Mouse (Mus musculus) ovary, postnatal 14 days (tissue): Measurements from ENCODE around the gene Esrra.

ENCODE experiments used
- DNase-seq: peaks from one replicate; pipeline ENCODE4 v3.0.0; 2022; ENCODE audit warnings: low spot score

Esrra gene

DNA sequence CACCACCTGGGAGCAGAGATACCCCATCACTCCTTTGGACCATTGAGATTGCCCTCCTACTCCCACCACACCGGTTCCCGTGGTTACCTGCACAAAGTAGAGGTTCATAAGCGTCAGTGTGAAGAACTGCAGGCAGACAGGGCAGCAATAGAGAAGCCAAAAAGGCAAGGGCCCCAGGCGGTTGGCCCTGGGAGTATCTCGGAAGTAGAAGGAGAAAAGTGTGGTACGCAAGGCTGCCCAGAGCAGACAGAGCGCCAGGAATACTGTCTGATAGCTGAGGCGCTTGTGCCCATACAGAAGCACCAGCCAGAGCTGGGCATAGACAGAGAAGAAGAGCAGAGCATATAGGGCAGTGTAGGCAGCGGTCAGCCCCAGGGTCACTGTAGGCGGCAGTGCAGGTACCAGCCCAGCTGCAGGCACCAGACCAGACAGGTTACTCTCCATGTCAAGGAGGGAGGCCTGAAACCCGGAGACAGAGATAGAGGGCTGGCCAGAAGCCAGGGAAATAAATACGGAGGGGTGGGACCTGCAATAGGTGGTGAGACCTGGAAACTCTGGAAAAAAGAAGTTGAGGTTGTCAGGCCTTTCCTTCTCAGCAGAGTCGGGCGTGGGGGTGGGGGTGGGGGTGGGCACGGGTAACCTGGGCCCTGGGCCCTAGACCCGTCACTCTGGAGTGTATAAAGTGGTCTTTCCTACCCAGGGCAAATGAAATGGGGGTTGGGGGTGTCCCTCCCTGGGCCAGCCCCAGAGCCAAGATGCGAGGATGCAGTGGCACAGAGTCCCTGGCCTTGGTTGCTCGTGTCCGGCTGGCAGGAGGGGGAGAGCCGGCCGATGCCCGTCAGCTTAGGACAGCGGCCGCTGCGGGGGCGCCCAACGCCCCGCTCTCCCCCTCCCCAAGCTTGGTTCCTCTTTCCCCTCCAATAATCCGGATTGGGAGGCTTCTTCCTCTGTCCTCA is 19.1 kb upstream of the Esrra start:
- DNase-seq: no peak

DNA sequence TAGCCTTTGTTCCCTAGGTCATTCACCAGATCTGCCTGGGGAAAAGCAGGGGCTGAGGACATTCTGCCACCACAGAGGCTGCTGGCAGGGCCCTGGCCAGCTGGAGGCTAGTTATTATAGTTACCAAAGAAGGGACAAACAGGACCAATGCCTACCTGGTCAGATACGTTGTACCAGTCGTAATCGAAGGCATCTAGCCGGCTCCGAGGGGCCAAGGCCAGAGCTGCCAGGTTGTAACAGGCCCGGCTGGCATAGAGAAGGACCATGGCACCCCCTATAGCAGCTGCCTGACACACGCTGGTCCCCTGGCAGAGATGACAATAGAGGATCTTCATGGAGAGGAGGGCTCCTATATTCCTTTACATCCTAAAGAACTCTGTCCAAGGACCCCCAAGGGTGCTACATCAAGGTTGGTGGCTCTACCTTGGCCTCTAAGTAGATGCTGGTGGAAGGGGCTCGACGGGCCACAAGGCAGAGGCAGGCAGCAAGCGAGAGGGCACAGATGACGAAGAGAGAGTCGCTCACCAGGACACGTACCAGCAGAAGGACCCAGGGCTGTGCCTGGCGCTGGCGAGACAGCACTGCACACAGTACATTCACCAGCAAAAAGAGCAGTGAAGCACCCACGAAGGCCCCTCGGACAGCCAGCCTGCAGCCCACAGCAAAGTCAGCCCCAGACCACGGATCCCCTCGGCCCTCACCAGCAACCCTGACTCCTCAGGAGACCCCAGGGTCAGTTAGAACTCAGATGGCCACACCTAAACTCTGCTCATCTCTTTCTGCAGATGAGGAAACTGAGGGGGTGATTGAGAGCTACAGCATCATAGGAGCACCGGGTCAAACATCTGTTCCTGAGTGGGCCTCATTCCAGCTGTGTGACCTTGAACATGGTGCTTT is 17.7 kb upstream of the Esrra start:
- no peak for DNase-seq

DNA sequence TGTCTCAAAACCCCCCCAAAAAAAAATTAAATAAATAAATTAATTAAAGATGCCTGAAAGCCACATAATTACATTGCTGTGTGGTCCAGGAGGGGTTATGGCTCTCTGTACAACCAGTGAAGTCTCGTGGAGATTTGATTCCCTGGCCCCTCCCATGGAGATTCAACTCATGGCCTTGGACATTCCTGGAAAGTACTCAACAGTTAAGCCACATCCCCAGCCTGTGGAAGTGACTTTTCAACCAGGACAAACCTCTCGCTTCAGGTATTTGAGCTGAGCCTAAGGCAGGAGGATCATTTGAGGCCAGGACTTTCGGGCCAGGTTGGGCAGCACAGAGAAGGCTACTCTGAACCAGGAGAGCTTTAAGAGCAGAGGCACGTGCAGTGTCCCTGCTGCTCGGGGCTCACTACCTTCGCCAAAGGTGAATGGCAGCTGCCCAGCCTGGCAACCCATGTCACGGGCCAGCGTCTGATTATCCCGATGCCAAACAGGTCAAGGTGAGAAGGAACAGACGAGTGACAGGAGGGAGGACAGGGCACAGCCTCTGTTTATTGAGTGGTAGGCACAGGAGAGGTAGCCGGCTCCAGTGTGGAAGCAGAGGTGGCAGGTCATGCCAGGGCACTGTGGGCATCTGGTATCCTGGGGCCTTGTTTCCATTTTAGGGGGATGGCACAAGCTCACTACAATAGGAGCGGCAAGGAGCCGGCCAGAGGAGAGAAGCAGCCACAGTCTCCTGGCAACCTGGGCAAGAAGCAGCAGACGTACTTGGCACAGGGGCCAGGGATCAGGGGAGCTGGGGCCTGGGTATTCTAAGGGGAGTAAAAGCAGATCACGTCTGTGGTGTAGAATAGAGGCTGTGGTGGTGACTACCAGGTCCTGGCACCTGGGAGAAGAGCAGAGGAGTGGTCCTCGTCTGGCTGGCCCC is 16.2 kb upstream of the Esrra start:
- DNase-seq: no peak

DNA sequence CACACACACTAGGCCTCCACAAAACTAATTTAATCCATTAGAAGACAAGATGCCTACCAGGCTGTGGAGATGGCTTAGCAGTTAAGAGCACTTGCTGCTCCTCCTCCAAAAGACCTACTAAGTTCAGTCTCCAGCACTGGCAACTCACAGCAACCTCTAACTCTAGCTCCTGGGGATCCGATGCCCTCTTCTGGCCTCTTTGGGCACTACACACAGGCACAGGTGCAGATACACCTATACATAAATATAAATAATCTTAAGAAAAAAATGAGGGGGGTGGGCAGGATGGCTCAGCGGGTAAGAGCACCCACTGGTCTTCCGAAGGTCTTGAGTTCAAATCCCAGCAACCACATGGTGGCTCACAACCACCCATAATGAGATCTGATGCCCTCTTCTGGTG is 14.7 kb upstream of the Esrra start:
- no peak for DNase-seq

GRCm38 (mm10) chr19:6934195-6934977 is 12.8 kb upstream of the Esrra start, which contains the start of gene Kcnk4:
Kcnk4 (minus strand) TSS chr19:6934515.
- DNase-seq: no peak

DNA sequence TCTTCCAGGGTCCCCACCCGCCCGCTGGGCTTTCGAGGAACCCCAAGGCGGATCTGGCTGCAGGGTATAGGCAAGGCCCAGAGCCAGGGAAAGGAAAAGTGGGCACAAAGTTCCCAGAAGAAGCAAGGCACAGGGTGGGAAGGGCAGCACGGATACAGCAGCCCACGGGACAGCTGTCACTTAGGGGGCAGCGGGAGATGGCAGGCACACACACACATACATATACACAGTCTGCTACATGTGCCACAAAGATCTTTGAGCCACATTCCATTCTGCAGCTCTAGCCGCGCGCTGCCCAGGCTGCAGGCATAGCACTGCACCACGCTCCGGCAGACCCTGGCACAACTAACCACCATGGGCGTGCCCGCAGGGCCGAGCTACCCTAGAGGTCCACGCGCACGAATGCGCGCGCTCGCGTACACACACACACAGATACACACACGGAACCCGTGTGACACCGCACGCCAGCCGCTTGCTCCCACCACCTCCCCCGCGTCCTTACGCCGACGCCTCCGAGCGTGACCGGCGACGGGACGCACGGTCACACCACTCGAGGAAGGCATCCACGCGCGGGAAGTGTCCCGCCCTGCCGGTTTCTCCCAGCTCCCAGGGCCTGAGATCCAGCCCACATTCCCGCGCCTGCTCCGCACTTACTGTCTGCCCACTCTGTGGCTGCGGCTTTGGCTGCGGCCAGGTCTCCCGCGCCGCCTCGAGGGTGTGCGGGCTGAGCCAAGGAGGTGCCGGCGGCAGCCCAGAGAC is 12.0 kb upstream of the Esrra start:
- no peak for DNase-seq

DNA sequence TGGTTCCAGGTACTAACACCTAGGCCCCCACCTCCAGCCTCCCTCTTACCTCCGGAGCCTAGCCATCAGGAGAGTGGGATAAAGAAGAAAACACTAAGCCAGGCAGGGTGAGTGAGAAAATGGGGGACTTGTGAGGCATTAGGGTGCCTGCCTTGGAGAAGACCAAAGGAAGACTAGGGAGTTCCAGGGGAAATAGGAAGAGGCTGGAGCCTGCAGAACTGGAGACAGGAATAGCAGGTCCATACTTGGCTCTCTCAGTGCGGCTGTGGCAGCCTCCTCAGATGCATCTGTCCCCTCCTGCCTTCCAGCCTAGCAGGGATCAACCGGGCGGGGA is 11.5 kb upstream of the Esrra start:
- DNase-seq: no peak

DNA sequence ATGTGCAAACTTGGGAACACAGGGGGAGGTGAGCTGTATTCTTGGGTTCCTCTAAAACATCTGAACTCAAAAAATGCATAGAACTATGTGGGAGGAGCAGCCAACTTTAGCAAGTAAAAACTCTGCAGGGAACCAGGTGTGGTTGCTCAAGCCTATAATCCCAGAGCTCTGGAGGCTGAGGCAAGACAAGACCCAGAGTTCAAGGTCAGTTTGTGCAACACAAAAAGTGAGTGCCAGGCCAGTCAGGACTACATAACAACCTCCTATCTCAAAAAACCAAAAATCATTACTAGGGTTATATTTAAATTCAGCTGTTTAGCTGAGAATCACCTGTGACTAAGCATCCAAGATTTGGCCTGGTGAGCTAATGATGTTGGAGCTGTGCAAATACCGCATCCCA is 10.4 kb upstream of the Esrra start:
- no peak for DNase-seq

GRCm38 (mm10) chr19:6931002-6931401 is 9.4 kb upstream of the Esrra start:
- DNase-seq: no peak

DNA sequence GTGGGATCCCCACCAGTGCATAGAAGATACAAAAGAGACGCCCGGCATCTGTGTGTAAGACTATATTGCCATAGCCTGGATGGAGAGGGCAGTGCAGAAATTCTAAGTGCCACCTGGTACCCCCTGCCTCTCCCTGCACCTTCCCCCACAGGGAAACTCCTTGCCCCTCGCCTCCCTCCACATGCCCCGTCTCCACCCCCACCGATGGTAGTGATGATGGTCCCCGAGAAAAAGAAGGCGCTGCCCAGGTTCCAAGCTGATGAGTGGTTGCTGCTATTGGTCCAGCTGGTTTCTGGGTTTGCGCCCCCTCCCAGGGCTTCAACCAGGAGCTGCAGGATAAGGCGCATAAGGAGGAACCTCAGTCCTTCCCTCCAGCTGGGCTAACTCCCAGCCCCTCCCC is 6.5 kb upstream of the Esrra start:
- no peak for DNase-seq

- no peak for DNase-seq
Measured at GRCm38 (mm10) chr19:6926559-6927255, 5.1 kb upstream of the Esrra start.

GRCm38 (mm10) chr19:6925611-6926329 is 4.2 kb upstream of the Esrra start:
- no peak for DNase-seq

DNA sequence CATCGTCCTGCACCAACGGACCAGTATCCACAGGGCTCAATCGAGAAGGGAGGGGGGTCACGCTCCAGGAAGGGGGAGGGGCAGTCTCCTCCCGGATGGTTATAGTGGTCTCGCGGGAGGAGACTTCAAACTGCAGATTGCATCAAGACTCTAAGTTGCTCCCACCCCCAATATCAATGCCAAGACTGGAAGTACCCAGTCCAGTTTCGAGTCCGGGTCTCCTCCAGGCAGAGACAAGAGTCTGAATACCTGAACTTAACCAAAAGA is 3.6 kb upstream of the Esrra start, which contains the start of gene Catsperz:
TSS of gene Catsperz (minus strand) at position 74 of the 267 bp plus-strand sequence.
- no peak for DNase-seq

DNA sequence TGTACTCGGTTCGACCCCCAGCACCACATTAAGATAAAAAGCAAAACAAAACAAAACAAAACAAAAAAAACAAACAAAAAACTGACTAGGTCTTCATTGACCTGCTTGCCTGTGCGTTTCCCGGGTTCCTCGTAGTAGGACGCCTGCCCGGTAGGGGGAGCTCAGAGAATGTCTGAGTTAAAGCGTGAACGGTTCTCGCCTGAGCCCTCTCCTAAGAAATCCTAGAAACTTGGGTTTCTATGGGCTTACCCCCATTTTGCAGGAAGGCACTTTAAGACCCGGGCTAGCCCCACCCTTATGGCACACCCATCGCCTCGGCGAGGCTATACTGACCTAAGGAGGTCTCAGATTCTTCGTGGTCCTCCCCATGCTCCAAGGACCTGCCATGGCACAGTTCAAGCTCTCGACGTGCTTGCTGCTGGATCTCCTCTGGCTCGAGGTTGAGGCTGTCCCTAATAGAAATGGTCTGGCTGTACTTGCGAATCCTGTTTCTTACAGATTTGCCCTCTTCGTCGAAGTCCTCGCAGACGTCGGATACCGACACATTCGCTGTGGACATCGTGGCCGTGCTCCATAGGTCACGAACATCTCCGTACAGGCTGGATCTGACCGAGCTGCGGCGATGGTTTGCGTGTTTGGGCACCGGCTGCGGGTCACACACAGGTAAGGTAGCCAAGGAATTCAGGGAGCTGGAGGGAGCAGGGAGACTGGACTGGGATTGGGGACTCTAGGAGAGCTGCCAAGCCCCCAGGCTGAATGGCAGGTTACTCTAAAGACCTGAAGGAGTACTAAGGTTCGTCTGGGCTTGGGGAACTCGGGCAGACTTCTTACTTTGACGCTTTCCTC is 3.1 kb upstream of the Esrra start:
- peak; percentile 81 for DNase-seq

GRCm38 (mm10) chr19:6922901-6923735 is 1.5 kb upstream of the Esrra start:
- DNase-seq: no peak

GRCm38 (mm10) chr19:6920741-6921636 is 624 bp downstream of the Esrra start:
- DNase-seq: no peak
